Mouse (Mus musculus): Measurements from ENCODE around the gene Olfr1318.

Gene Olfr1318

DNA sequence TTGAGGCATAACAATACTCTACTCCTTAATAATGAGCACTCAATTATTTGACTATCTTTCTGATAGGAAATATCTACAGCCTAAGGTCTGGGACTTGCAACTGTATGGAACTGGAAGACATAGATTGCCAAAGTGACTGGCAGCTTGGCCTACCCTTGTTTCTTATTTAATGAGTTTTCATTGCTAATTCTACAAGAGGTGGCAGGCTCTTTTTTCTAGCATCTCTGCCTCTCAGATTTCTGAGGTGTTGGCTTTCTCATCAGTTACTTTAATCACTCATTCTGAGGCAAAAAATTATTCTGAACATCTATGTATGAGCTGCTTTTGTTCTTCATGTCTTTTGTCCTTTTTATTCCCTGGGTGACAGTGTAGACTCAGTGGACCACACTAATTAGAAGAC is at the start of gene Olfr1318:
Gene Olfr1318, plus strand, starts transcription at position 301 of the 400 bp plus-strand sequence.
- no peak for DNase-seq

DNA sequence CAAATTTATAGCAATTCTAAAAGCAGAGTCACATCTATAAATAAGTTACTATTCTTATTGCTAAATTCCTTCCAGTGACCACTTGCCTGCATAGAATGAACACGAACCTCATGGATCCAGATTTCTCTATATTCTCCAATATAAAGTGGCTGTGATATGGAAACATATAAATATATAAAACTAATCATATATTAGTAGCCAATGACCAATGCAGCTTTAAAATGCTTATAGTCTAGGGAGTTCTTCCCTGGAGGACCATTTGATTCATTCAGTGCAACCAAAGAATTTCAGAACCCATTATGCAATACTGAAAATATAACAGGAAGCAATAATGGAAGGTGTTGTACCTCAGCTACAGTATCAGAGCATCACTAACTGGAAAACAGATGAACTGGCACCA is 38.7 kb upstream of the Olfr1318 start, which contains the start of gene Olfr1315-ps1:
Gene Olfr1315-ps1, minus strand, starts transcription at position 101 of the 400 bp plus-strand sequence.
- no peak for DNase-seq

DNA sequence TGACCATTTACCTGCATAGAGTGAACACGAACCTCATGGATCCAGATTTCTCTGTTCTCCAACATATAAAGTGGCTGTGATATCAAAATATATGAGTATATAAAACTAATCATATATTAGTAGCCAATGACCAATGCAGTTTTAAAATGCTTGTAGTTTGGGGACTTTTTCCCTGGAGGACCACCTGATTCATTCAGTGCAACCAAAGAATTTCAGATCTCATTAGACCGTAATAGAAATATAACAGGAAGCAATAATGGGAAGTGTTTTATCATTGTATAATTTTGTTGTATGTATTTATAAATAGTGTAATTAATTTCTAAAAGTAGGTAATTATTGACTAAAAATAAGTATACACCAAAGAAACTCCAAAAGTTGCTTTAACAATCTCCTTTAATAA is 19.1 kb upstream of the Olfr1318 start, which contains the start of gene Olfr1316:
Gene Olfr1316, minus strand, starts transcription at position 101 of the 400 bp plus-strand sequence.
- no peak for DNase-seq

DNA sequence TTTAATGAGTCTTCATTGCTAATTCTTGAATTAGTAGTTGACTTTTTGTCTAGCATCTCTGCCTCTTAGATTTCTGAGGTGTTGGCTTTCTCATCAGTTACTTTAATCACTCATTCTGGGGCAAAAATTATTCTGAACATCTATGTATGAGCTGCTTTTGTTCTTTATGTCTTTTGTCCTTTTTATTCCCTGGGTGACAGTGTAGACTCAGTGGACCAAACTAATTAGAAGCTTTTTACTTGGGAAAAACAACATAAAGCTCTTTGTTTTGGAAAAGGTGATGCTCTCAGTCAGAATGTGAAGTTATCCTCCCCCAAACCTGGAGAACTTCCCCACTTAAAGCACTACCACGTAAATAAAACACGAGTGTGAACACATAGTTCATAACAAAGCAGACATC is 14.0 kb upstream of the Olfr1318 start, which contains the start of gene Olfr1317:
Gene Olfr1317, plus strand, starts transcription at position 301 of the 400 bp plus-strand sequence.
- DNase-seq = no peak

DNA sequence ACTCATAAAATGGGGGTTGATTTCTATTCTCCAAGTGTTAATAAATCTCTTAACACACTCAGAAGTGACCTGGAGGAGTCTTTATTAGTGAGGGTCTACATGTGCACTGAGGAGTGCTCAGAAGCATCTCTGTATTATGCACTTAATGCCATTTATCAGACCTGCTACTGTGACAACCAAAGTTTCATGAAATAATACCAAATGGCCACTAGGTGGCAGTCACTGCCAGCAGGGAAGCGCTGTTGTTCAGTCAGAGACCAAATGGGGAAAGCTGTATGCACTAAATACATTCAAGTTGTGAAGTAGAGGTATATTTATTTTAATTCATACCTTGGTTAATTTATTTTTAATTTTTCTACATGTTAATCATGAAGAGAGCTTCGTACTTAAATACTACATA is 42.9 kb downstream of the Olfr1318 start:
- DNase-seq = peak; percentile 49

DNA sequence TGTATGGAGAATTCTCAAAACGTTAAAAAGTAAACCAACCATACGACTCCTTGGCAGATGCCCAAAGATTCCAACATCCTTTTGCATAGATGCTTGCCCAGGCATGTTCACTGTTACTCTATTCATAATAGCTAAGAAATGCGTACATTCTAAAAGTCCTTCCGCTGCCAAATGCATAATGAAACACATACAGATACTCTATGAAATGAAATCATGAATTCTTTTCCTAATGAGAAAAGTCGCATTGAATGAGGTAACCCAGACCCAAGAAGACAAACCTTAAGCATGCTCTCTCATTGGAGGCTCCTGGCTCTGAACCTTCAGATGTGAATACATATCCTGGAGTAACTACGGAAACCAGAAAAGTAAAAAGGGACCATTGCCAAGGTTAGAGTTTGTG is 49.1 kb downstream of the Olfr1318 start:
- DNase-seq = no peak

Measured in lung, postnatal 10 days (tissue).